Mouse (Mus musculus): ENCODE results near the gene Pknox1. TPM values are rescaled to one million over a fixed set of nuclear protein-coding genes. Genes with fewer than 3 reads are reported as not detected.
A peak's percentile ranks its signal among the peaks of the same experiment; 100 is the strongest.

The Pknox1 gene
- total and polyA plus RNA-seq, 2 experiments from 2014 or later = 18.5 to 30.6 TPM

DNA sequence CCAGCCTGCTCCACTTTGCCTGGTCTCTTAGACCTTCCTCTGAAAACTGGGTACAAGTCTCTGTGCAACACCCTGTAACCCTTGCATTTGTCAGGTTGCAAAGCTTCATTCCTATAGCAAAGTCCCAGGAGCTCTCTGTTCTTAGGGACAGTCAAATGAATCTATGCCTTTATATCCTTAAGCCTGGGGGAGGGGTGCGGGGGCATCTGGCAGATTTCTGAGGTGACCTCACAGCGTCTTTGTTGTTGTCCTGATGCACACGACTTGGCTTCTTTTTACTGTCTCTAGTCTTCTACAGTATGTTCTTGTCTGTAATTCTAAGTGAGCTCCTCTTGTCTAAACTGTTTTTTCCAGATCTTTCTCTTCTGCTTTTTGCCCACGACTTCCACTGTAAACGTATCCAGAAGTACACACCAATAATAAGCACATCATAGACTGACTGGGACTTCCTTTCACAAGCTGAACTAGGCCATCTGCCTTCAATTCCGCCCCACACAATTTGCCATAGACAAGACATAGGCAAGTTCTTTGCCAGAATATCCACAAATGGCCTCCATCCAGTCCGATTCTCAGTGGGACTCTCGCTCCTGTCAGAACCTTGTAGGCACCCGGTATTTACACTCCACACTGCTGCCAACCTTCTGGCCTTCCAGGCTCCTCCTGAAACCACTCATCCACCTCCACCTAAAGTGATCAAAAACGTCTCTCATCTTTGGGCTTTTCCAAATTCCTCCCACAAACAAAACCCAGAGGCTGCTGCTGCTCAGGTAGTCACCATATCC lies 12.1 kb downstream of the Pknox1 start:
- Histone ChIP-seq H3K4me3 (ENCODE audit: low read depth, low read length) (no peak overlapping the region), H3K4me1 (ENCODE audit: insufficient read depth) (no peaks in the 10 kb centered on the region), H3K27ac (ENCODE audit: low read depth, low read length) (no peak overlapping the region), H3K9me3 (ENCODE audit: low read length) (no peaks in the 10 kb centered on the region), H3K36me3 (ENCODE audit: insufficient read depth) (no peaks in the 10 kb centered on the region), H3K9ac (no peak overlapping the region), H3K27me3 (ENCODE audit: insufficient read depth, low read length) (no peaks in the 10 kb centered on the region), H3K4me2 (ENCODE audit: low read depth) (no peak overlapping the region)
- no peak for ATAC-seq
- WGBS = 71% methylated on average over 10 of the region's 10 CpGs
- no peak for TF ChIP-seq CTCF (IDR thresholded peaks at IDR 0.05; ENCODE audit: low read depth)
- no peak for DNase-seq

DNA sequence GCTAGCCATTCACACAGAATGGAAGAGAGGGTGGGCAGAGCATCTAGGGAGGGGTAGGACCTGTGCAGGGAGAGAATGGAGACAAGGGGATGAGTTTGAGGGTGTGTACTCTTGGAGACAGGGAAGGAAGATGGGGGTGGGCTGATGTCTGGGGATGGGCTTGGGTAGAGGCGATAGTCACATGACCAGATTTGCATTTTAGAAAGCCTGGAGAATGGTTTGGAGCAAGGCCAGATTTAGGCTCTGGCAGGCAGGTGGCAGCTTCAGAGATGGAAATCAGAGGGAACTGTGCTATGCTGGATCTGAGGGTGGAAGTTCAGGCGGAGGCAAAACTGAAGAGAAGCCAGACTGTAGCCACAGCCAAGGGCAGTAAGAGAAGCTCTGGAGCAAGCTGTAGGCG lies 15.8 kb downstream of the Pknox1 start:
- peak; percentile 79 for ATAC-seq
- no peak overlapping the region for H3K4me2 ChIP-seq (ENCODE audit: low read depth)
- TF ChIP-seq CTCF (IDR thresholded peaks at IDR 0.05; ENCODE audit: low read depth) = no peak
- DNase-seq = peak; percentile 83
- no peak overlapping the region for H3K9ac ChIP-seq
- H3K27me3 ChIP-seq (ENCODE audit: insufficient read depth, low read length) = no peaks in the 10 kb centered on the region
- H3K27ac ChIP-seq (ENCODE audit: low read depth, low read length) = peak overlapping the region; percentile 42
- H3K9me3 ChIP-seq (ENCODE audit: low read length) = no peaks in the 10 kb centered on the region
- no peaks in the 10 kb centered on the region for H3K4me1 ChIP-seq (ENCODE audit: insufficient read depth)
- 19% methylated on average over 3 of the region's 3 CpGs for WGBS
- H3K36me3 ChIP-seq (ENCODE audit: insufficient read depth) = peaks cover 4% of the 10 kb centered on the region; the same call in 1 of the 2 replicates
- no peak overlapping the region for H3K4me3 ChIP-seq (ENCODE audit: low read depth, low read length)

DNA sequence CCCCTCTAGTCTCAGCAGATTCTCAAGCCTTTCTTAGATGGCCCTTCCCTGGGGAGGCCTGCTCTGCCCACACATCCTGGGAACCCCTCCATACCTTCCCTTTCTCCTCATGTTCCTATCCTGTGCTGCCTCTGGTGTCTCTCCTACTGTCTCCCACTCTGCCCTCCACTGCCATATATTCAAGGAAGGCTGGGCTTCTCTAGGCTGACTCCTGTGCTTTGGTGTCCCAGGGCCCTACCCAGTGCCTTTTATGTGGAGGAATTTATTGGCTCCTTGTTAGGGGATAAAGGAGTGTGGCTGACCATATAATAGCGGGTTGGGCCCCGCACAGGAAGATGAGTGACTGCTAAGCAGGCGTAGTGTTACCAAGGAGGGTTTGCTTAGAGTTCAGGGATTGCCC lies 18.7 kb downstream of the Pknox1 start:
- no peaks in the 10 kb centered on the region for H3K4me1 ChIP-seq (ENCODE audit: insufficient read depth)
- no peaks in the 10 kb centered on the region for H3K27me3 ChIP-seq (ENCODE audit: insufficient read depth, low read length)
- peaks cover 7% of the 10 kb centered on the region for H3K36me3 ChIP-seq (ENCODE audit: insufficient read depth)
- H3K9ac ChIP-seq = no peak overlapping the region
- WGBS = 66% methylated on average over 3 of the region's 3 CpGs
- TF ChIP-seq CTCF (IDR thresholded peaks at IDR 0.05; ENCODE audit: low read depth) = no peak
- H3K4me3 ChIP-seq (ENCODE audit: low read depth, low read length) = no peak overlapping the region
- no peak overlapping the region for H3K4me2 ChIP-seq (ENCODE audit: low read depth)
- no peak for ATAC-seq
- no peak for DNase-seq
- H3K27ac ChIP-seq (ENCODE audit: low read depth, low read length) = no peak overlapping the region
- no peaks in the 10 kb centered on the region for H3K9me3 ChIP-seq (ENCODE audit: low read length)

DNA sequence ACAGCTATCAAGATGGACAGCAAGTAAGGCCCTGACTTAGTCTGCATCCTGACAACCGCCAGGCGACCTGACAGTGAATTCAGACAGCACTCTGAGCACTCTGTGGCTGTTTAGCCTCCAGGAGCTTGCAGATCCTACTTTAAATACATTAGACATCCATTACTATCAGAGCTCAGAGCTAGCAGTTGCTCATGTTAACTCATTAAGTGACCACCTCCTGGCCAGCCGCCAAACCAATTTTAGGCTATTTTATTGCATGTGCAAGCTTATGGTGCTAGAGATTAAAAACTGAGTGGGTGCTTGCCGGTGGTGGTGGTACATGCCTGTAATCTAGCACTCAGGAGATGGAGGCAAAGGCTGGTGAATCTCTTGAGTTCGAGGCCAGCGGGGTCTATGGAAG lies 19.2 kb downstream of the Pknox1 start:
- Histone ChIP-seq H3K27me3 (ENCODE audit: insufficient read depth, low read length) (no peaks in the 10 kb centered on the region), H3K36me3 (ENCODE audit: insufficient read depth) (peaks cover 13% of the 10 kb centered on the region), H3K4me1 (ENCODE audit: insufficient read depth) (no peaks in the 10 kb centered on the region), H3K9me3 (ENCODE audit: low read length) (no peaks in the 10 kb centered on the region), H3K27ac (ENCODE audit: low read depth, low read length) (no peak overlapping the region), H3K4me3 (ENCODE audit: low read depth, low read length) (no peak overlapping the region), H3K9ac (no peak overlapping the region), H3K4me2 (ENCODE audit: low read depth) (no peak overlapping the region)
- 81% methylated on average over 6 of the region's 6 CpGs for WGBS
- TF ChIP-seq CTCF (IDR thresholded peaks at IDR 0.05; ENCODE audit: low read depth) = no peak
- no peak for ATAC-seq
- DNase-seq = no peak

DNA sequence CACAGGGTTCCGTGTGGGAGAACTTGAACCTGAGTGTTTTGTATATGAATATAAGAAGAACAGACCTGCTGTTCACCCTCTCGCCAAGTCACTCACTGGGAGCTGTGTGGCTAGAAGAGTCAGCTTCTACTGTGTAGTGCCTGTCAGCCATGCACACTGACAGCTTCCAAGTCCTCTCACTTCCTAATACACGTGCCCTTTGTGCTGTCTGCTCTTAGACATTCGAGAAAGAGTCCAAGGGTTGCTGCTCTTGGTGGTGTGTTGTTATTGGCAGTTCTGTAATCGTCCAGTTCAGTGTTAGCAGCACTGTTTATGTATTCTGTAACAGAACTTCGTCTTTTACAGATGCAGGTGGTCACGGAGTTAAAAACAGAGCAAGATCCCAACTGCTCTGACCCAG lies 23.6 kb downstream of the Pknox1 start:
- Histone ChIP-seq H3K4me2 (ENCODE audit: low read depth) (no peak overlapping the region), H3K4me3 (ENCODE audit: low read depth, low read length) (no peak overlapping the region), H3K27ac (ENCODE audit: low read depth, low read length) (no peak overlapping the region), H3K27me3 (ENCODE audit: insufficient read depth, low read length) (no peaks in the 10 kb centered on the region), H3K9ac (no peak overlapping the region), H3K9me3 (ENCODE audit: low read length) (no peaks in the 10 kb centered on the region), H3K4me1 (ENCODE audit: insufficient read depth) (no peaks in the 10 kb centered on the region), H3K36me3 (ENCODE audit: insufficient read depth) (peaks cover 37% of the 10 kb centered on the region)
- TF ChIP-seq CTCF (IDR thresholded peaks at IDR 0.05; ENCODE audit: low read depth) = no peak
- no peak for DNase-seq
- ATAC-seq = no peak
- 81% methylated on average over 7 of the region's 7 CpGs for WGBS

DNA sequence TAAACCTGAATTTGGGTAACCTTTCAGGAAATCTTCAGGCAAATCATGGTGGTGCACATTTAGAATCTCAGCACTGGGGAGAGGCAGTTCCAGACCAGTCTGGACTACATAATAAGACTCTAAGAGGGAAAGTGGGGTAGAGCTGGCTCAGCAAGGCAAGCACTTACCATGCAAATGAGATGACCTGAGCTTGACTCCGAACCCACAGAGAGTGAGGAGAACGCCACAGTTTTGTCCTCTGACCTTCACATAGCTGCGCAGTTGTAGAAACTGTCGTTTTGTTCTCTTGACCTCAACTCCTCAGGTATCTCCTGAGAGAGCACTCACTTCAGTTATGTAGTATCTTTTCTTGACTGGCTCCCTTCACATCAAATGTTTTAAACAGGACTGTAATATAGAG lies 24.2 kb downstream of the Pknox1 start:
- H3K9ac ChIP-seq = no peak overlapping the region
- ATAC-seq = no peak
- no peak overlapping the region for H3K4me3 ChIP-seq (ENCODE audit: low read depth, low read length)
- DNase-seq = no peak
- no peak overlapping the region for H3K4me2 ChIP-seq (ENCODE audit: low read depth)
- TF ChIP-seq CTCF (IDR thresholded peaks at IDR 0.05; ENCODE audit: low read depth) = no peak
- no peaks in the 10 kb centered on the region for H3K27me3 ChIP-seq (ENCODE audit: insufficient read depth, low read length)
- no peaks in the 10 kb centered on the region for H3K9me3 ChIP-seq (ENCODE audit: low read length)
- peaks cover 37% of the 10 kb centered on the region for H3K36me3 ChIP-seq (ENCODE audit: insufficient read depth)
- 93% methylated on average over 4 of the region's 4 CpGs for WGBS
- H3K27ac ChIP-seq (ENCODE audit: low read depth, low read length) = no peak overlapping the region
- no peaks in the 10 kb centered on the region for H3K4me1 ChIP-seq (ENCODE audit: insufficient read depth)

DNA sequence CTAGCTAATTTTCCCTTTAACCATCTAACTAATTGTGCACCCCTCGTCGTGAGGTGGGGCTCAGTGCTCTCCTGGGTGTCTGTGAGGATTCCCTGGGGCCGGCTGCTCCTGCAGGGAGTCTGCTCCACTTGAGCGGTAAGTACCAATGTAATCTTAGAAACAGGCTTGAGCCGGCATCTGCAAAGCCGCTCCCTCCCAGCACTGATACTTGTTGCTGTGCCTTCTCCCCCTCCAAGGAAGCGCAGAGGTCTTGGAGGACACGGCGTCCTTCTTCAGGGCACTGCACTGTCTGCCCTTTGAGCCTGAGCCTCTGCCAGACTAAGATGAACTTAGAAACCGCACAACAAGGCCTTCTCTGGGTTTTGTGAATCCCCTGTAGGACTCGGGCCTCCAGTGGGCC lies 26.3 kb downstream of the Pknox1 start:
- WGBS = 86% methylated on average over 11 of the region's 11 CpGs
- no peak for TF ChIP-seq CTCF (IDR thresholded peaks at IDR 0.05; ENCODE audit: low read depth)

More for the DNA sequence above, 26.3 kb downstream of the Pknox1 start:
- ATAC-seq = no peak
- Histone ChIP-seq H3K27me3 (ENCODE audit: insufficient read depth, low read length) (no peaks in the 10 kb centered on the region), H3K4me1 (ENCODE audit: insufficient read depth) (no peaks in the 10 kb centered on the region), H3K9ac (no peak overlapping the region), H3K9me3 (ENCODE audit: low read length) (no peaks in the 10 kb centered on the region), H3K4me2 (ENCODE audit: low read depth) (no peak overlapping the region), H3K4me3 (ENCODE audit: low read depth, low read length) (no peak overlapping the region), H3K27ac (ENCODE audit: low read depth, low read length) (no peak overlapping the region), H3K36me3 (ENCODE audit: insufficient read depth) (peaks cover 39% of the 10 kb centered on the region)
- no peak for DNase-seq
